Mouse (Mus musculus): ENCODE results near the gene 0610010K14Rik. TPM values are rescaled to one million over a fixed set of nuclear protein-coding genes. Genes with fewer than 3 reads are reported as not detected.
A peak's percentile ranks its signal among the peaks of the same experiment; 100 is the strongest.

0610010K14Rik gene
- 10 to 100 TPM; 38.2 to 52.6 (median 44.5) TPM for total RNA-seq (2022)

DNA sequence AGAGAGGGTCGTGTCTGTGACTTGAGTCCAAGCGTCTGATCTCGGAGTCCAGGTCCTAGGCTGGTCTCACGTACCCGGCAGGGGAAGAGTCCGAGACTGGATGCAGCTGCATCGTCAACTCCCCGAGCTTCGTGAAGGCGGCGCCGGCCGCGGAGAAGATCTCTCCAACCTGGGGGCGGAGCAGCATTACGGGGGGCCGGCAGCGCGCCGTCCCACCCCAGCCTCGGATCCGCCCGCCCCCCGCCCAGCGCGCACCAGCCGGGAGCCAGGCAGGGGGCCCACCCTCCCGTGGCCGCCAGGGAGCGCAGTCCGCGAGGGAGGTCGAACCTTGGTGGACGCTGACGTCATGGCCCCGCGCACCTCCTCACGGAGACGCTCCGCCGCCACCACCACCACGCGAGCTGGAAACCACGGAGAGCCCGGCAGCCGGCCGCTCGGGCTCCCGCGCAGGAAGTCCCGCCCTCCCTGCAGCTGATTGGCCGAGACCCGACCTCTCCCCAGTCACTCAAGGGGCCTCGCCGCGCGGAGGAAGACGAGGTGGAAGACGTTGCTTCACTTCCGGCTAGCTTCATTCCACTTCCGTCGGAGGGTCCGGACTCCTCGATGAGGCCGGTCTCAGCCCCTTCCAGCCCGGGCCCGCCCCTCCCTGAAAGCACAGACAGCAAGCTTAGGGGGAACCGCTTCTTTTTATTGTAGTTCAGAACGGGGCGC, at the start of gene 0610010K14Rik:
TSS of gene 0610010K14Rik (minus strand) at position 458 of the 711 bp plus-strand sequence.
- DNase-seq: peak; percentile 96

DNA sequence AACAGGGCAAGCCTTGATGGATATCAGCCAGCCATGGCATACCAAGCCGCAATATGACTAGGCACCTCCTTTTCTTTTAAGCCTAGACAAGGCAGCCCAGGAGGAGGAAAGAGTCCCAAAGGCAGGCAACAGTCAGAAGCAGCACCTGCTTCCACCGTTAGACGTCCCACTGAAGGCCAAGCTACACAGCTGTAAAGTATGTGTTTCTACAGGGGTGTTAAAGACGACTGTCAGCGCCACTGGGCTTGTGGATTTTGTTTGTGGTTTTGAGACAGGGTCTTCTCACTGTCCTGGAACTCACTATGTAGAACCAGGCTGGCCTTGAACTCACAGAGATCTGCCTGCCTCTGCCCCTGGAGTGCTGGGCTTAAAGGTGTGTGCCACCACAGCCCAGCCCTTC, 48.0 kb upstream of the 0610010K14Rik start:
- DNase-seq: no peak

GRCm38 (mm10) chr11:70284757-70285156, 47.0 kb upstream of the 0610010K14Rik start:
- no peak for DNase-seq

DNA sequence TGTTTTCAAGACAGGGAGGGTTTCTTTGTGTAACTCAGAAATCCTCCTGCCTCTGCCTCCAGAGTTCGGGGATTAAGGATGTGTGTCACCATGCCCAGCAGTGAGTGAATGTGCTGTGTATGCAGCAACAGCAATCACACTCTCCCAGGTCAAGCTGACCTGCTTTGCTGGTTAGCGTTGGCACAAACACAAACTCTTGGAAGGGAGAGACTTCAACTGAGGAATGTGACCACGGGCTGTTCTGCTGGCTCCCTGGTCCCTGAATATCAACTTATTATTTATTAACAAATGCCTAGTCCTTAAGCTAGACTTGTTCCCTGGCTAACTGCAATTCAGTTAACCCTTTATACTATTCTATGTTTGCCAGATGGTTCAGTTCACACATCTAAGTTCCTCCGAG, 46.0 kb upstream of the 0610010K14Rik start:
- no peak for DNase-seq

GRCm38 (mm10) chr11:70280441-70280840, 42.7 kb upstream of the 0610010K14Rik start:
- no peak for DNase-seq

GRCm38 (mm10) chr11:70278961-70279360, 41.2 kb upstream of the 0610010K14Rik start:
- no peak for DNase-seq

DNA sequence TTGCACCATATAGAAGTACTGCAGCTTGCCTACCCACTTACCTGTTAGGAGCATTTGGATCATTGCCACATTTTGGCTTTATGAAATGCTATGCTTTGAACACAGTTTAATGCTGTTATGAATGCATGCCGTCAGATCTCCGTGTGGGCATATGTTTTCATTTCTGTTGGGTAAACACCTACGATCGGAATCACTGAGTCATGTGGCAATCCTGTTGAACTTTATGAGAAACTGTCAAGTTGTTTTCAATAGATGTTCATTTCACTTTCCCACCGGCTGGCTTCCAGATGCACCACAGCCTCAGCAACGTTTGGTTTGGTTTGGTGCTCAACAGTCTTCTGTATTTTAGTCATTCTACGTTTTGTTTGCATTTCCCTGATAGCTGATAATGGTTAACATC, 33.9 kb upstream of the 0610010K14Rik start:
- DNase-seq: no peak

- no peak for DNase-seq
Measured at GRCm38 (mm10) chr11:70266405-70266804, 28.7 kb upstream of the 0610010K14Rik start.

- no peak for DNase-seq
Measured at GRCm38 (mm10) chr11:70265819-70266218, 28.1 kb upstream of the 0610010K14Rik start.

- DNase-seq: no peak
Measured at GRCm38 (mm10) chr11:70265252-70265651, 27.5 kb upstream of the 0610010K14Rik start.

- DNase-seq: no peak
Measured at GRCm38 (mm10) chr11:70259035-70259434, 21.3 kb upstream of the 0610010K14Rik start.

GRCm38 (mm10) chr11:70254931-70255531, 17.3 kb upstream of the 0610010K14Rik start, which contains the start of gene Alox12:
Alox12 (minus strand) TSS chr11:70255353.
- DNase-seq: no peak

DNA sequence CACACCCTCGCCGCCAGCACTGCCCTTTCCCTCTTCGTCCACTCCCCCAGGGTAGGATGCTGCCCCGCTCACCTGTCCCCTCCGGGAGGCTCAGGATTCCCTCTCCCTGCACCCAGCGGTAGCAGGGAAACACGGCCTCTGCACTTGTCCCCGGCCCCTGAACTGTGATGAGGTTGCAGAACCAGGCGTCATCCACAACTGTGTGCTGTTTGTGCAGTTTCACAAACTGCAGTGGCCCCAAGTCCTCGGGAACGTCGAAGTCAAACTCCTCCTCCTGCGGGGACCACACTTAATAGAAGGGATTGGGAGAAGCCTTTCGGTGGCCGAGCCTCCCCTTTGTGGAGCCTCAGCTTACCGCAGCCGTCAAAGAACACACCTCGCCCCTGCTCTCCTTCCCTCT, 16.6 kb upstream of the 0610010K14Rik start:
- no peak for DNase-seq

GRCm38 (mm10) chr11:70251853-70252252, 14.1 kb upstream of the 0610010K14Rik start:
- no peak for DNase-seq

GRCm38 (mm10) chr11:70250150-70250549, 12.4 kb upstream of the 0610010K14Rik start:
- DNase-seq: no peak

DNA sequence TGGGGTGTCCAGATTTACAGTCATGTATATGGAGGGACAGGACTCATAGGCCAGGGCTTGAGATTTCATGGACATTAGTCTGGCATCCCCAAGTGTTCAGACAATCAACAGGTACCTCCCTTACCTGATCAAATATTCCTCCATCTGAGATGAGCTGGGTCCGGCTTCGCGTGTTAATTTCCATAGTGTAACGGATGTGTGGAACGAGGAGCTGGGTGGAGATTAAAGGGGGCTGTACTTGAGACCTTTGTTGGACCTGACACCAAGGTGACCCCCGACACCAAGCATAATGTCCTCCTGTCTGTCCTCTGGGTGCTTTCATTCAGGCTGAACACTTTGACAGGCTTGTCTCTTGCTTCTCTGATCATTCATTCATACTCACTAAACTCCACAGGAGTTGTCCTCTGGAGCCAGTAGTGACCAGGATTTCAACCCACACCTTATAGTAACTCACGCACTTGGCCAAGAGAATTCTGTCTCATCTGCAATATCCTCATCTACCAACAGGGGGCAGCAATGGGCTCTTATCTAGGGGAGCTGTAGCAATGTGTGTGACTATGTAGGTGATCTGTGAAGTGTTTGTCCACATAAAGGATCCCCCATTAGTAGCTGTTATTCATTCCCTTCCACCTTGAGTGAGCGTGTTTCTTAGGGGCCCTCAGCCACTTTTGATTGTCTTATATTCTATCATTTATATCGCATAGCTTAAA, 9.6 kb upstream of the 0610010K14Rik start:
- DNase-seq: no peak

GRCm38 (mm10) chr11:70242591-70242990, 4.9 kb upstream of the 0610010K14Rik start:
- DNase-seq: no peak

DNA sequence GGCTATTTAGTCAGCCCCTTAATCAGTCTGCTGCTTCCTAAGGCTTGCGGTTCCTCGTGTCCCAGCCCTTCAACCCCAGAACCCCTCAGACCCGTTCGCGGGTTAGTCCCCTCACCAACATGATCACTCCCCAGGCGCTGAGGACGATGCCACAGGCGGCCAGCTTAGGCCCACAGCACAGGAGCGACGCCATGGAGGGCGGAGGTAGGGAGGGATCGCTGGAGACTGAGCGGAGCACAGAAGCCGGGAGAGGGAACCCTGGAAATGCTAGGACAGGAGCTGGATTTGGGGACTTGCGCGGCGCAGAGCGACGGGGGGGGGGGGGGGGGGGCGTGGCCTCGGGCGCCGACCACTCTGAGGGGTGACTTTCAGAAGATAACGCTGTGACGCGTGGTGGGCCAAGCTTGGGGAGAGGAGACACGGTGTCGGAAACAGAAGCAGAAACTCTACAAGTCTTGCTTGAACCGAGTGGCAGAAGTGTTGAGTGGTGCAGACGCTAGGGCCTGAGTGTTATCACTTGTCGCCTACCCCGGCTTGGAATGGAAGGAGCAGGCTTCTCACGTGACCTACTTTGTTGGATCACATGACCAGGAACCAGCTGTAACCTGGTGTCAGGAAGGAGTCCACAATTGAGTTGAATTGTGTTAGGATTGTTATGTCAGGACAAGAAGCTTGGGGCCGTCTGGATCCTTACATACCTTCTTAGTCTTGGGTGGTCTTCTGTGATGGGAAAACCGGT, 2.0 kb upstream of the 0610010K14Rik start, which contains the start of the genes Gm21988 and Rnasek:
TSS of gene Gm21988 (minus strand) at position 290 of the 739 bp plus-strand sequence.
TSS of gene Rnasek (minus strand) at position 302 of the 739 bp plus-strand sequence.
- DNase-seq: peak; percentile 75

DNA sequence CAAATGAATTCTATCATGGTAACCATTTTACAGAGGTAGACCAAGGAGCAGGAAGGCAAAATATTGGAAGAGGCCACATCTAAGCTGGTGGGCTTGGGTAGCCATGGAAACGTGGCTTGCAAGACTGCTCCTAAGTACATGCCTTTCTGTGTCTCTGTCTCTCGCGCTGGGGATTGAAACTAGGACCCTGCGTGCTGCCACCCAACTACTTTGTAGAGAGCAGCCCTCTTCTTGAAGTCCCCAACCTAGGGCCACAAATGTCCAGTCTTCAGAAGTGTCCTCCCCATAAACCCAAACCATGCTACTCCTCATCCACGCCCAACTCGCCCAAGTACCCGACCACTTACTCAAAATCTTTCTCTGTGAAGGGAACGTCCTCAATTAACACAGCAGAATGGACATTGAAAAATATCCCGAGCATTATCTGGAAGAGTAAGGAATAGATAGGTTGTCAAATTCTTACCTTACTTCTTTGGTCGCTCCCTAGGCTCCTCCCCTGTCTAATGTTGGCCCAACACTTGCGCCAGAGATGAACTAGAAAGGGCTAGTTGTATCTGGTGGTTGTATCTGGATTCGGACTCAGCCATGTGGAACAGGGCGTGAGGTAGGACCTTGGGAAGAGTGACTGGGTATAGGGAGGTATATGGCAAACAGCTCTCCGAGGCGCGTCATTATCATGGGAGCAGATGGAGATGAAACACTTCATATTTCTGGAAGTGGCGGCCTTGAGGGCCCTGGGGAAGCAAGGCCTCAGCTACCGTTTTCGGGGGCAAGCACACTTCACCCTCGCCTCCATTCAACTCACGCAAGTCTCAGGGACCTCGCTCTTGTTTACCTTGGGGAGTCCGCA, 1.1 kb upstream of the 0610010K14Rik start:
- DNase-seq: no peak

DNA sequence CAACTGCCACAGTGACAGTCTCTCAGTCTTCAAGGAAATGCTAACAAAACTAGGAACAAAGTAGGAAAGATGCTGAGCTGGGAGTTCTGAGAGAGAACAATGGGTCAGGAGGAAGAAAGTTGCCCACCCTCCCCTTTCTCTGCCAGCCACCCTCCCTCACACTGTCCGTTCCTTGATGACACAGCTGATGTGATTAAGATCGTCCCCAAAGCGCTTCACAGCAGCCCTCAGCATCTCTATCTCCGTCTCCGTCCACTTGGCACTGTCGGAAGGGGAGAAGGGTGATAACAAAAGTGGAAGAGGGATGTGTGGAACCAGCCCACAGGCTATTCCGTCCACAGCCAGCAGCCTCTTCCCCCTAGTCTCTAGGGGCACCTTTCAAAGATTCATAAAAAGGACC, 997 bp downstream of the 0610010K14Rik start:
- DNase-seq: no peak

- no peak for DNase-seq
Measured at GRCm38 (mm10) chr11:70235254-70235900, 2.3 kb downstream of the 0610010K14Rik start.

Measured in adrenal gland, adult 8-10 months (tissue).